Mouse (Mus musculus) embryonic fibroblast, embryonic 13.5 days (primary cell): ENCODE data around the gene Micall2. TPM values are rescaled to one million over a fixed set of nuclear protein-coding genes. Genes with fewer than 3 reads are reported as not detected.

ENCODE experiments used
- H3K27ac ChIP-seq: 2 replicates; pipeline ENCODE4 v1.5.1; 2012; ENCODE audit warnings: low read length, control low read depth, inconsistent platforms; ENCODE audit not compliant: insufficient read depth
- H3K4me1 ChIP-seq: 2 replicates; pipeline ENCODE4 v1.6.1; 2011; ENCODE audit warnings: low read length; ENCODE audit not compliant: control insufficient read depth, insufficient read depth
- H3K4me3 ChIP-seq: 2 replicates; pipeline ENCODE4 v1.5.1; 2011; ENCODE audit warnings: mild to moderate bottlenecking, control low read depth, low read length; ENCODE audit not compliant: insufficient read depth
- CTCF ChIP-seq: IDR thresholded peaks from 2 replicates; pipeline ENCODE4 v1.5.1; 2011; ENCODE audit warnings: mild to moderate bottlenecking, control low read depth, low read length, moderate library complexity, borderline replicate concordance; ENCODE audit not compliant: insufficient read depth
- POLR2A ChIP-seq: IDR thresholded peaks from 2 replicates; pipeline ENCODE4 v1.6.1; 2011; ENCODE audit warnings: low read depth, mild to moderate bottlenecking, control low read depth, low read length, moderate library complexity
- polyA plus RNA-seq: library from polyadenylated mRNA; stranded (reverse); fragments of >200 nt; gene quantifications from 2 replicates; pipeline ENCODE4 v1.2.4, GENCODE M21; 2011; ENCODE audit warnings: low read depth; ENCODE audit not compliant: missing spikeins, insufficient read length

Gene Micall2
- polyA plus RNA-seq, 1 experiment = 13.3 TPM

DNA sequence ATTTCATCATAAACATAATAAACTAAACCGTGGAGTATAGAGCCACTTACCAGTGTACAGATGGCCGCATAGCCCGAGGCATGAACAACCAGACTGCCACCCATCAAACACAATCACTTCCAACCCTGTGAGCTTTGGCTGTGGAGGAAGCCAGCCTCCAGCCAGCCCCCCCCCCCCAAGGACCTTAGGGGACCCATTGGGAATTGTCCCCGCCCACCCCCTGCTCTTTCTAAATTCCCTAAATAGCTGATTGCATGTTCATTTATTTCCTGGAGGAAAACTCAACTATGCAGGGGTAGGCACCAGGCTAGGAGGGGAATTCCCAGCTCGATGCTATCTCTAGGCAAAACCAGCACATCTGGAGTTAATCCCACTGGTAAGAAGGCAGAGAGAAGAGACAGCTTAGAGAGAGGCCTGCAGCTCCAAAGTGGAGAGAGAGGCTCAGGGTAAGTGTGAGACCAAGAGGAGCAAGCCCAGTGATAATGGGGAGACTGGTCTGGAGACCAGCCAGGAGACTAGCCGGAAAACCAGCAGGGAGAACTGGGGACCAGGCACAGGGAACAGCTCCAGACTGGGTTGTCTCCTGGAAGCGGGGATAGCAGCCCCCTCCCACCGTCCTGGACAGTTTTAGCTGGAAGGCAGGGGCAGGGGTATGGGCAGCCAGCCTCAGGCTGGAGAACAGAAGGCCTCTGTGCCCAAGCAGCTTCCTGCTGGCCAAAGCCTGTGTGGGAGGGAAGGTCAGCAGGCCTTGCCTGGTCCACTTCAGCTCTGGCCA lies 5.2 kb downstream of the Micall2 start:
- Histone ChIP-seq H3K4me1 (peaks cover 20% of the 10 kb centered on the region), H3K4me3 (no peak overlapping the region)

DNA sequence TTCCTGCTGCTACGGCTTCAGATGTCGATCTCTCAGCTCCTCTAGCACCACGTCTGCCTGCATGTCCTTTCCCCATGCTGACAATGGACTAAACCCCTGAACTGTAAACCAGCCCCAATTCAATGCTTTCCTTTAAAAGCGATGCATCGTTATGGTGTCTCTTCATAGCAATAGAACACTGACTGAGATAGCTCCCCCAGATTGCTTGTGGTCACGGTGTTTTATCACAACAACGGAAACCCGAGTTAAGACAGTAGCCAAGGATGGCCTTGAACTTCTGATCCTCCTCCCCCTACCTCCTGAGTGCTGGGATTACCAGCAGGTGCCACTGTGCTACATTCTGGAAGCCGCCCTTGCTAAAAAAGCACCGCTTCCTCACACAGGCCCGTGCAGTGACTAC lies 8.9 kb downstream of the Micall2 start:
- Histone ChIP-seq H3K4me3 (no peak overlapping the region), H3K4me1 (peaks cover 18% of the 10 kb centered on the region), H3K27ac (no peak overlapping the region)
- TF ChIP-seq POLR2A (no peak), CTCF (no peak)

More for the DNA sequence above, 5.2 kb downstream of the Micall2 start:
- TF ChIP-seq POLR2A (peak; percentile 12; the same call in 1 of the 2 replicates), CTCF (no peak)
- peak overlapping the region; percentile 84 for H3K27ac ChIP-seq

DNA sequence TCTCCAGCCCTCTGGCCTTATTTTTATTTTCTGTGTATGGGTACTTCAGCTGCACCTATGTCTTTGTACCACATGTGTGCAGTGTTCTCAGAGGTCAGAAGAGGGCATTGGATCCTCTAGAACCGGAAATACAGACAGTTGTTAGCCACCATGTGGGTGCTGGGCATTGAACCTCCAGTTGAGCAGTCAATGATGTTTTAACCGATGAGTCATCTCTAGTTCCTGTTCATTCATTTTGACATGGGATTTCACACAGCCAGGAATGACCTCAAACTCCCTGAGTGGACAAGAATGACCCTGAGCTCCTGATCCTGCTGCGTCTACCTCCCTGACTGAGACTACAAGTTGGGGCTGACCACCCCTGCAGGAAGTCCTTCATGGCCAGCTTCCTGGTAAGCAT lies 9.9 kb downstream of the Micall2 start:
- H3K4me1 ChIP-seq = peaks cover 12% of the 10 kb centered on the region
- H3K27ac ChIP-seq = no peak overlapping the region
- TF ChIP-seq POLR2A (no peak), CTCF (no peak)

GRCm38 (mm10) chr5:139724336-139725116 lies 11.6 kb downstream of the Micall2 start:
- Histone ChIP-seq H3K4me1 (peaks cover 6% of the 10 kb centered on the region; the same call in 1 of the 2 replicates), H3K27ac (no peak overlapping the region), H3K4me3 (no peak overlapping the region)

More for the DNA sequence above, 9.9 kb downstream of the Micall2 start:
- no peak overlapping the region for H3K4me3 ChIP-seq

GRCm38 (mm10) chr5:139723113-139723512 lies 13.0 kb downstream of the Micall2 start:
- H3K4me3 ChIP-seq = no peak overlapping the region
- H3K4me1 ChIP-seq = peaks cover 5% of the 10 kb centered on the region; the same call in 1 of the 2 replicates
- TF ChIP-seq POLR2A (no peak), CTCF (no peak)
- no peak overlapping the region for H3K27ac ChIP-seq

More at GRCm38 (mm10) chr5:139724336-139725116, 11.6 kb downstream of the Micall2 start:
- TF ChIP-seq CTCF = no peak
- TF ChIP-seq POLR2A = no peak

GRCm38 (mm10) chr5:139722709-139723108 lies 13.4 kb downstream of the Micall2 start:
- no peak for TF ChIP-seq CTCF
- no peak for TF ChIP-seq POLR2A
- Histone ChIP-seq H3K4me1 (peaks cover 5% of the 10 kb centered on the region; the same call in 1 of the 2 replicates), H3K4me3 (no peak overlapping the region), H3K27ac (no peak overlapping the region)

GRCm38 (mm10) chr5:139718949-139719348 lies 17.2 kb downstream of the Micall2 start:
- Histone ChIP-seq H3K27ac (no peak overlapping the region), H3K4me3 (no peak overlapping the region), H3K4me1 (0 out of 2 replicates have a peak, but pooled peaks cover 2% of the 10 kb centered on the region)
- TF ChIP-seq CTCF = no peak
- TF ChIP-seq POLR2A = no peak

DNA sequence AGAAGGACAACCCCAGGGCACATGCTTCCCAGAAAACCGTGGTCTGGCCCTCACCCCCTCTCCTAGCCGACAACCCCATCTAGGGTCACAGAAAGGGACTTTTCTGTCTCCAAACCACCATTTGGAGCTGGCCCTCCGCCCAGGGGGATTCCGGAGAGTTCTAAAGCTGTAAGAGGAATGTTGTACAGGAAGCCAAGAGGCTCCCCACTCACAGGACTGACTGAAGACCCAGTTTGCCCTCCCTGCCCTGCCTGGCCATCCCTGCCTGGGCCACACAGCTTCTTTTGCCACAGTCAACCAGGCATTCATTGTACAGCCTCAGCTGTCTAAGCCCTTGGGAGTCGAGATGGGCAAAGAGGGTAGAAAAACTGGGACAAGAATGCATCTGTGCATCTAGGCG lies 17.6 kb downstream of the Micall2 start:
- Histone ChIP-seq H3K4me3 (no peak overlapping the region), H3K4me1 (0 out of 2 replicates have a peak, but pooled peaks cover 2% of the 10 kb centered on the region), H3K27ac (no peak overlapping the region)
- no peak for TF ChIP-seq POLR2A
- TF ChIP-seq CTCF = no peak

GRCm38 (mm10) chr5:139717723-139718122 lies 18.4 kb downstream of the Micall2 start:
- Histone ChIP-seq H3K4me1 (0 out of 2 replicates have a peak, but pooled peaks cover 2% of the 10 kb centered on the region), H3K4me3 (no peak overlapping the region), H3K27ac (no peak overlapping the region)
- peak; percentile 88; the same call in 1 of the 2 replicates for TF ChIP-seq CTCF
- TF ChIP-seq POLR2A = no peak

DNA sequence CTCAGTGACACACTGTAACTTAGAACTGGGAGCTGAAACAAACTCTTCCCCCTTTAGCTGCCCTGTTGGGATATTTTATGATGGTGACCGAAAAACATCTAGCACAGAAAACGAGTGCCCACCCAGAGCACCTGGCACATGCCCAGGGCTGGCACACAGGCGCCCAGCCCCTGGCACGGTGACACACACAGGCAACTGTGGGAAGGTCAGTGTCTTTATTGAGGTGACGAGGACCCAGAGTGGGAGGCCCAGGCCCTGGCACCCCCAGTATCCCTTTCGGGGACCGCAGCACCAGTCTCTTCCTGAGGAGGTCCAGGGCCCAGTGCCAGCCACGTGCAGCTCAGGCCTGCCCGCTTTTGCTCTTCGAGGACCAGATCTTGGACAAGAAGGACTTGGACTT lies 29.6 kb downstream of the Micall2 start:
- TF ChIP-seq POLR2A = no peak
- no peak for TF ChIP-seq CTCF
- Histone ChIP-seq H3K4me1 (no peaks in the 10 kb centered on the region), H3K27ac (no peak overlapping the region), H3K4me3 (no peak overlapping the region)
